ENCODE assay signal across 13 mouse cellular contexts in the genomic region with DNA sequence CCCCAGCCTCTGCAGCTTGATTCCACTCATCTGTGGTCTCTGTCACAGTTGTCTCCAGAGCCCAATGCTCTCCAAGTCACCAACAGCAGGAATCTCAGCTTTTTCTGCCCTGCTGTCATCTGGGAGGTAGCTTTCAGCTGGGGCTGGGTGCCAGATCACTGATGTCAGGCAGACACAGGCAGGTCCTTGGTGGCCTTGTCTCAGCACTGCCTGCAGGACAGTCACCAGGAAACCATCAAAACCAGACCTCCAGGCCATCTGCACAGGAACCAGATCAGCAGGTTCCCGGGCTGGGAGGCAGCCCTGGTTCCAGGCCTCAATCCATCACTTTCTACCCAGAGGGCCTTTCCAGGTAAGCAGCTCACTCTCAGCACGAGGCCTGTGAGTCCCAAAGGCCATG. TPM values are rescaled to one million over a fixed set of nuclear protein-coding genes. Genes with fewer than 3 reads are reported as not detected.
DNase-seq lines count a peak whose midpoint lies in the region; ATAC-seq lines count a peak whose summit lies in the region.
"Had no signal": no experiment of that assay in that cellular context is flagged by ENCODE, and none has a peak within 500 bp of the region (broad histone marks: within the 10 kb centered on the region; RNA-seq: fewer than 3 reads in every experiment).

No protein-coding gene starts in this region.

- H3K9me3 ChIP-seq in kidney, embryonic 15.5 days (replicated peaks) = no peaks in the 10 kb centered on the region
- H3K9me3 ChIP-seq in neural tube, embryonic 15.5 days (replicated peaks) = no peaks in the 10 kb centered on the region
- H3K9me3 ChIP-seq: hindbrain, embryonic 15.5 days; lung, embryonic 15.5 days; midbrain, embryonic 13.5 days had no signal

- no peak overlapping the region for H3K4me2 ChIP-seq in kidney, embryonic 15.5 days
- H3K4me2 ChIP-seq in neural tube, embryonic 15.5 days = no peak overlapping the region
- H3K4me2 ChIP-seq: hindbrain, embryonic 15.5 days; lung, embryonic 15.5 days; midbrain, embryonic 13.5 days had no signal

- DNase-seq in kidney, adult 18-20 months = no peak
- peak; percentile 23 for DNase-seq in MN1 (ENCODE audit: low spot score)
- DNase-seq in adrenal gland, adult 2 months = peak; percentile 82
- peak; percentile 69 for DNase-seq in cerebellum, adult 9-10 months
- DNase-seq in testis, postnatal 10 days (ENCODE audit: low spot score) = no peak
- DNase-seq in frontal cortex, adult 2 months (ENCODE audit: extremely low spot score in 1 of 2, low spot score in 1 of 2) = no peak
- DNase-seq: right cerebral cortex, postnatal 14 days had no signal

- no peaks in the 10 kb centered on the region for H3K27me3 ChIP-seq in kidney, embryonic 15.5 days
- no peaks in the 10 kb centered on the region for H3K27me3 ChIP-seq in neural tube, embryonic 15.5 days (replicated peaks)
- H3K27me3 ChIP-seq: hindbrain, embryonic 15.5 days; lung, embryonic 15.5 days; midbrain, embryonic 13.5 days had no signal

- no peak overlapping the region for H3K4me3 ChIP-seq in kidney, embryonic 15.5 days (replicated peaks)
- H3K4me3 ChIP-seq in neural tube, embryonic 15.5 days (replicated peaks) = no peak overlapping the region
- H3K4me3 ChIP-seq: hindbrain, embryonic 15.5 days; lung, embryonic 15.5 days; midbrain, embryonic 13.5 days had no signal

- peaks cover 68% of the 10 kb centered on the region for H3K4me1 ChIP-seq in kidney, embryonic 15.5 days
- H3K4me1 ChIP-seq in neural tube, embryonic 15.5 days = 0 out of 2 replicates have a peak, but pooled peaks cover 4% of the 10 kb centered on the region
- H3K4me1 ChIP-seq: hindbrain, embryonic 15.5 days had no signal

- H3K36me3 ChIP-seq in kidney, embryonic 15.5 days = no peaks in the 10 kb centered on the region
- no peaks in the 10 kb centered on the region for H3K36me3 ChIP-seq in neural tube, embryonic 15.5 days
- H3K36me3 ChIP-seq: hindbrain, embryonic 15.5 days; lung, embryonic 15.5 days; midbrain, embryonic 13.5 days had no signal

- peak overlapping the region; percentile 85 for H3K27ac ChIP-seq in kidney, embryonic 15.5 days
- no peak overlapping the region for H3K27ac ChIP-seq in neural tube, embryonic 15.5 days (replicated peaks)
- H3K27ac ChIP-seq: hindbrain, embryonic 15.5 days; lung, embryonic 15.5 days; midbrain, embryonic 13.5 days had no signal

- 48% methylated on average over 2 of the region's 2 CpGs for WGBS in kidney, embryonic 15.5 days
- WGBS in neural tube, embryonic 15.5 days = 76% methylated on average over 2 of the region's 2 CpGs

- no peak for ATAC-seq in kidney, embryonic 15.5 days (replicated peaks; ENCODE audit: low FRiP score)
- ATAC-seq in neural tube, embryonic 15.5 days (ENCODE audit: low FRiP score) = no peak
- ATAC-seq: midbrain, embryonic 13.5 days had no signal

- H3K9ac ChIP-seq in kidney, embryonic 15.5 days = no peak overlapping the region
- no peak overlapping the region for H3K9ac ChIP-seq in neural tube, embryonic 15.5 days (replicated peaks)
- H3K9ac ChIP-seq: hindbrain, embryonic 15.5 days; lung, embryonic 15.5 days; midbrain, embryonic 13.5 days had no signal

RNA-seq across cellular contexts. Expression of gene Rab20, which starts 16.7 kb away (rescaled TPM):
- polyA plus RNA-seq in kidney, embryonic 15.5 days (2015; fragmentation: Nextera tagmentation; extraction: Ambion mirVana) = 24.2 and 26.5 TPM in 2 replicates
- total RNA-seq in adrenal gland, adult 2 months (2021) = 1 to 10 TPM; 7.9 to 9.6 TPM
- 16.6 and 19.6 TPM in 2 replicates for polyA plus RNA-seq in adrenal gland, adult 2 months (2012; rRNA removed)
- 1.00 and 3.0 TPM in 2 replicates for polyA plus RNA-seq in neural tube, embryonic 15.5 days (2015; fragmentation: Nextera tagmentation; extraction: Ambion mirVana)
- polyA plus RNA-seq in frontal cortex, adult 2 months (2012; rRNA removed) = 2.0 TPM in 2 replicates
- polyA plus RNA-seq: neural tube, embryonic 14.5 days had no signal

RNA-seq across cellular contexts. Expression of gene Naxd, which starts 35.5 kb away (rescaled TPM):
- polyA plus RNA-seq in kidney, embryonic 15.5 days (2015; fragmentation: Nextera tagmentation; extraction: Ambion mirVana) = 119 and 121 TPM in 2 replicates
- 10 to 100 TPM; 67.2 to 75.3 TPM for total RNA-seq in adrenal gland, adult 2 months (2021)
- 103 and 114 TPM in 2 replicates for polyA plus RNA-seq in adrenal gland, adult 2 months (2012; rRNA removed)
- 149 and 154 TPM in 2 replicates for polyA plus RNA-seq in neural tube, embryonic 15.5 days (2015; fragmentation: Nextera tagmentation; extraction: Ambion mirVana)
- 107 and 109 TPM in 2 replicates for polyA plus RNA-seq in frontal cortex, adult 2 months (2012; rRNA removed)

Comparison
In these comparisons a context has a peak if more than half of its experiments do, and no peak if none do; other contexts are left out.
1. DNase-seq: peak in MN1 (single experiment), adrenal gland, adult 2 months (single experiment) and cerebellum, adult 9-10 months (single experiment); none in kidney, adult 18-20 months (single experiment), testis, postnatal 10 days (single experiment) and frontal cortex, adult 2 months (0 of 2).